Mouse (Mus musculus): ENCODE data around the gene 2010300C02Rik.
A peak's percentile ranks its signal among the peaks of the same experiment; 100 is the strongest.
"Not testable (repeated sequence)": the region's sequence is repeated elsewhere in the genome, so short reads cannot be mapped to it uniquely, and the experiment has no call there.

2010300C02Rik gene

DNA sequence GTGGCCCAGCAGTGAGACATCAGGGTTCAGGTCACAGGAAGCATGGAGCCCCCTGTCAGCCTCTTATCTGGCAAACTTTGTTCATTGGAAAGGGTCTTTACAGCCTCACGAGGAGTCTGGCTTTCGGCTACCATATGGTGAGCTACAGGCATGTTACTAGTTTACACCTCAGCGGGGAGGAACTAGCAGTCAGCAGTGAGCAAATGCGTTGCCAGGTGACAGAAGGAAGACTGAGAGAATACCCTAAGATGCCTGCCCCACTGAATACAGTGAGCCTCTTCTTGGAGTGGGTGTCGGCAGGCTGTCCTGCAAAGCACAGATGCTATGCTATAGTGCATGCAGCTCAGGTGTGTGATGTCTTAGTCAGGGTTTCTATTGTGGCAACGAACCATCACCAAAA is 91.1 kb downstream of the 2010300C02Rik start:
- no peak for DNase-seq (ENCODE audit: low read depth, low spot score)

DNA sequence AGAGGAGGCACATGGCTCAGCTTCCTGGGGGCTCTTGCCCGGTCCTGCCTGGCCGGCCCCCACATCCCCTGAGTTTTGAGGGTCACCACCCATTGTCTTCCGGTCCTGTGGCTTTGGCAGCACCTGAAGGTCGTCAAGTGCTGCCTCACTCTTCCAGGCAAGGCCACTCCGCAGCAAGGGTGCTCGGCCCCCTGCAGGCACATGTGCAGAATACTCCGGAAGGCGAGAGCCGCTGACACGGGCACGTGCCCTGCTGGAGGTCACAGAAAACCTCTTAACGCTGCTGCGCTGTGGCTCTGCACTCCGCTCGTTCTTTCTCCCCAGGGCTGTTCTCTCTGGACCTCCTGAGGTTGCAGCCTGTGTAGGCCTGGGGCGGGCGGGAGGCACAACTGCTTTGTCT is 95.7 kb downstream of the 2010300C02Rik start:
- DNase-seq (ENCODE audit: low read depth, low spot score): peak; percentile 75

DNA sequence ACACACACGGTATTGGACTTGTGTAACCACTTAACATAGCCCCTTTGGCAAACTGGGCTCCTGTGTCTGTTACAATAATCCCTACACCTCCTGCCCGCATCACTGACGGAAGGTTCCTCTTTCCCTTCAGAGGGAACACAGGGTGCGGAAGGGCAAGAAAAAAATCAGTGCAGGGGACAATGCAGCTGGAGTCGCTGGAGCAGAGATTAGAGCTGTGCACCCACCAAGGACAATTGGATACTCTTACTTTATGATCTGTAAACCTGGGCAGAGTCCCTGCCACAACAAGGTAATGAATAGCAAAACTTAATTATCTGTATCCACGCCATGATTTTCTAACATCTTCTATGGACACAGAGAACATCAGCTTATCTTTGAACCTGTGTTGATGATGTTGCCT is 97.8 kb downstream of the 2010300C02Rik start:
- DNase-seq (ENCODE audit: low read depth, low spot score): no peak

DNA sequence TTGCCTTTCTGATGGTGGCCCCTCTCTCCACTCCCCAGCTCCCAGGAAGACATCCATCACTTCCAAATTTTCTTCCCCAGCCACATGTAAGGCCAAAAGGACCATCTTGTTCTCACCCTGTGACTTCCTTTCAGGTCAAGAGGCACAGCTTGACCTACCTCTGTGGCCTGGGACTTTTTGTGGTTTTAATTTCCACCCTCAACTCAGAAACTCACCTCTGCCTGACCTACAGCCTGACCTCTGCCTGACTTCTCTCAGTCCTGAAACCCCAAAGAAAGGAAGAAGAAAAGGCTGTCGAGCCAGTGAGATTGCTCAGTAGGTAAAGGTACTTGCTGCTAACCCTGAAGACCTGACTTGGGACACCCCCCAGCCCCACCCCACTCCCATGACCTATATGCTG is 100.3 kb downstream of the 2010300C02Rik start:
- DNase-seq (ENCODE audit: low read depth, low spot score): no peak

DNA sequence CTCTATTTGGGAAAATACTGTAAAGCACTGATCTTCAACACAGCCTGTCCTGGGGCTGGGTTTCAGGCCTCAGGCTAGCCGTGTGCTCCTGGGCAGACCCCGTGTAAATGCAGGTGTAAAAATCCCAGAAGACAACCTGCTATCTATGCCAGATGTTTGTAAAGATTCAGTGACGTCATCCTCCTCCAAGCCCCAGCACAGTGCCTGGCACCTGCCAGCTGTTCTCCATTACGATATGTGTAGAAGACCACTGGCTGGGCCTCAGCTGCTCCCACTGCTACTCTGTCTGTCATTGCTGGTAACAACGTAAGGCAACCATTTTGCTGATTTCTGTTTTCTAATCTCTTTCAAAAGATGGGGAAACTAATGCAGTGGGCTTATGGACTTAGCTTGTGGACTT is 102.8 kb downstream of the 2010300C02Rik start:
- DNase-seq (ENCODE audit: low read depth, low spot score): no peak

DNA sequence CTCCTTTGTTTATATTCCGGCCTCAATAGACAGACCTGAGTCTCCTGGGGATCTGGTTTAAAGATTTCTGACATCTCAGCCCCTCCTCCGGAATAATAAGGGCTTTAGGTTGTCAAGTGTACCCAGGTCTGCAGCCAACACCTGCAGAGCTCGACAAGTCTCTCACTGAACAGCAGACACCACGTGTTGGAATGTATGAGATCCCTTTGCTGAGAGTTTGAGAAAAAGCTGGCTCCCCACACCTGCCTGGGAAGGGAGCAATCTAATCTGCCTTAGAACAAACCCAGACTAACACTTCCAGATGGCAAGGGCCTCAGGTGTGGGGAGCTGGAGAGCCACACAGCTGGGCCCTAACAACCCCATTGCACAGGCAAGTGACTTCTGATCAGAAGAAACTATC is 103.3 kb downstream of the 2010300C02Rik start:
- DNase-seq (ENCODE audit: low read depth, low spot score): no peak

DNA sequence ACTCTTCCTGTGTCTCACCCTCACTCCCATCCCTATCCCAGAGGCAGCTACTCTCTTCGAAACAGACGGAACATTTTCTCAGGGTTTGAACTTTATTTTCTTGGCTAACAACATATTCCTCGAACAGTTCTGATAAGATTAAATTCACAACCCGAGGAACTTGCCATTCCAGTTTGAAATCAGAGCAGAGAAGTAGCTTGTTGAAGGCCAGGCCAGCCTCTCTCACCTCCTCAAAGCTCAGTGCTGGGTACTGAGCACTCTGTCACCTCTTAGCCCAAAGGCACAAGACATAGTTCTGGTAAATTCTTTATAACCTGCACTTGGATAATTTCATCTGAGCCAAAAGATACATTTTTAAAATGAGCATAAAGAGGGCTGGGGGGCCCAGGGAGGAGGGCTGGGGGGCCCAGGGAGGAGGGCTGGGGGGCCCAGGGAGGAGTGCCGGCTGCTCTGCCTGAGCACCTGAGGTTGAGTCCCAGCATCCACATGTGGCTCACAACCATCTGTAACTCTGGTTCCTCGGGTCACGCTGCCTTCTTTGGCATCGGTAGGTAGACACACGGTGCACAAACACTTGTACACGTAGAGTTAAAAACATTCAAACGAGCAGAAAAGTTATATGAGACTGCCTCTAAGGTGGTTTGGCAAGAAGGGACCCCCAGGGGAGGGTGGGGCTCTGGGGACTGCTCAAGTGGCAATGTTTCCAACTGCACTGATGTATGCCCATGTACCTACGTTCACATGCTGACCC is 104.4 kb downstream of the 2010300C02Rik start:
- no peak for DNase-seq (ENCODE audit: low read depth, low spot score)

DNA sequence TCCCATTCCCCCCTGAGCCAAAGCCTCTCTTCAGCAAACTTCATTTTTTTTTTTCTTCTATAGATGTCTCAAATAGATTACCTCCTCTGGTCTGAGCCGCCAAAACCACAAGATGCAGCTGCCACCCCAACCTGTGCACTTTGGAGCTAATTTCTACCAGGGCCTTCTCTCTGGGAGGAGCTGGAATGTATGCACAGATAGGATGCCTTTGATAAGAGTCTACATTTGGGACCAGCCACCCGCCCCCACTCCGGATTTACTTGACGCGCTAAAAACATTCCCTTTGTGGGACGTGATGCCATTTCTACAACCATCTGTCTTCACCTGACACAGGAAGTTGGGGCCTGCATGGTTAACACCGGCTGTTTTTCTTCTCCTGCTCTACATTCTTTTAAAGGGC is 105.0 kb downstream of the 2010300C02Rik start:
- no peak for DNase-seq (ENCODE audit: low read depth, low spot score)

DNA sequence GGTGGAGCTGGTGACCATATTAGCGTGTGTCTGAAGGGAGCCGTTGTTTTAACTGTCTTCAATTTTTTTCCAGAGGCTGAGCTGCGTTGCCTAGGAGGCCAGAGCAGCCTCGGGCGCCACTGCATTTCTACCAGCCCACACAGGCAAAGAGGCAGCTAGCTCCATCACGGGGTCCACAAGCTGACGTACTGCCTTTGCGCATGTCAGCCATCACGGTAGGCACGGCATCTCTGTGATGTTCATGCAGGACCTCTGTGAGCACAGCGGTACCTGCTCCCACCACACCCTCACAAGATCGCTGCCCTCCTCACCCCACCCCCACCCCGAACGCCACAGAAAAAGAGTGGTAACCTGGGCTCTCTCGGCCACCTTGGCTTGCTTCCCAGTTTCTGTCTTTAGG is 105.8 kb downstream of the 2010300C02Rik start:
- DNase-seq (ENCODE audit: low read depth, low spot score): no peak

DNA sequence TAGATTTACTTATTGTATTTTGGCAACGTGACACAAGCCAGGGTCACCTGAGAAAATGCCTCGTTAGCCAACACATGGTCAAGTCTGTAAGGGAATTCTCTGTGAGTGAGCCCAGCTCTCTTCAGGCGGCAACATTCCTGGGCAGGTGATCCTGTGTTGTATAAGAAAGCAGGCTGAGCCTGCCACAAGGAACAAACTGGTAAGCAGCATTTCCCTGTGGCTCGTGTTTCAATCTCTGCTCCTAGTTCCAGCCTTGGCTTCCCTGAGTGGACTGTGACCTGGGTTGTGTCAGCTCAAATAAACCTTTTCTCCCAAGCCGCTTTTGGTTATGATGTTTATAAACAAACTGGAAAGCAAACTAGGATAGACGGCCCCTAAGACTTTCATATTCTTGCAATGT is 108.9 kb downstream of the 2010300C02Rik start:
- no peak for DNase-seq (ENCODE audit: low read depth, low spot score)

DNA sequence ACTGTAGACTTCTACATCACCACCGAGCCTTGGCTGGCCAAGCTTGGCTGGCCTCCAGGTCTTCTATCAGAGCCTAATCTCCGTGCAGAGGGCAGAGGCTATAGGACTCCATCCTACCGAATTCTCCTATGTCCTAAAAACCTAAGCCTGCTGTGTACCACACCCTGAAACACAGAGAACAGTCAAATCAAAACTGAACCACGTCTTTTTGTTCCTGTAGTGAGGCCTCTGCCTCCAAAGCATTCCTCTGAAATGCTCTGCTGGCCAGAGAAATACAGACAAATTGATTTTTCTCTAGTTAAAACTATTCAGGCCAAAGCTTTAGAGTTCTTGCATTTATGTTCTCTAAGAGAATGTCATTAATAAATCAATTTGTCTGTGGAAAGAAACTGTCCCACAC is 109.6 kb downstream of the 2010300C02Rik start:
- DNase-seq (ENCODE audit: low read depth, low spot score): no peak

DNA sequence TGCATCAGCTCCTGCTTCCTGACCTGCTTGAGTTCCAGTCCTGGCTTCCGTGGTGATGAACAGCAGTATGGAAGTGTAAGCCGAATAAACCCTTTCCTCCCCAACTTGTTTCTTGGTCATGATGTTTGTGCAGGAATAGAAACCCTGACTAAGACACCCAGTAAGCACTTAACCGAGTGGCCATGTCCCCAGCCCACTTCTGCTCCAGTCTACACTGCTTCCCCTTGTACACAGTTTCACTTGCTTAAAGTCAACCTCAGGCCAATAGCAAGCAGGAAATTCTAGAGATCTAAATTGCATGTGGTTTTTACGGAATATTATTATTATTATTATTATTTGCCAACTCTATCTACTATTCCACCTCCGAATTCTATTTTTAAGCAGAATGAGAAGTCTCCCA is 114.2 kb downstream of the 2010300C02Rik start:
- DNase-seq (ENCODE audit: low read depth, low spot score): not testable (repeated sequence)

DNA sequence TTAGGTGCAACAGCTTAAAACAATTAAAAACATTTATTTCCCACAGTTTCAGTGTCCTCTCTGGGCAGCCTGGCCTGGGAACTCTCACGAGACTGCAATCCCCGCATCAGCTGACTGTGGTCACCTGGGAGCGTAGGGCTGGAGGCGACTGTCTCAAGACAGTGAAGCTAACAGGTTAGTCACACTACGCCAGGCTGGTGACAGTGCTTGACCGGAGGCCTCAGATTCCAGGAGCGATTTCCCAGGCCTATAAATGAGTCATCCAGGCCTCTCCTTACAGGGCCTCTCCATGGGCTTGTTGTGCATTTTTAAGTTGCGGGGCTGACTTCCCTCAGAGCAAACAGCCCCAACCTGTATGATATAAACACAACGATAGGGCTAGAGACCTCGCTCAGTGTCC is 116.7 kb downstream of the 2010300C02Rik start:
- DNase-seq (ENCODE audit: low read depth, low spot score): no peak

DNA sequence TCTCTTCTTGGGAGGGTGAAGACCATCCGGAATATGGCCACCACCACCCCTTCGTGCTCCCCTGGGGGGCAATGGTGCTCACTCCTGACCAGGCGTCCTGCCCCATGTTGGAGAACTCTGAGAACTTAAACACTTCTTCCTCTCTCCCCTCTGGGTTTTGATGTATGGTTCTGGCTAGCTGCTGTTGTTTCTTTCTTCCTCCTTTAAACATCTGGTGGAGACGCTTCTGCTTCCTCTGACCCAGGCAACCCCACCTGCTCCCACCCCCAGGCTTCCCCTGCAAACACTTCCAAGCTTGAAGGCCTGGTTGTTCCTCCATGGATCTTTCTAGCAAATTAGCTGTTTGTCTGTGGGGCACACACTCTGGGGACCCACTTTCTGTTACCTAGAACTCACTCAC is 117.6 kb downstream of the 2010300C02Rik start:
- no peak for DNase-seq (ENCODE audit: low read depth, low spot score)

DNA sequence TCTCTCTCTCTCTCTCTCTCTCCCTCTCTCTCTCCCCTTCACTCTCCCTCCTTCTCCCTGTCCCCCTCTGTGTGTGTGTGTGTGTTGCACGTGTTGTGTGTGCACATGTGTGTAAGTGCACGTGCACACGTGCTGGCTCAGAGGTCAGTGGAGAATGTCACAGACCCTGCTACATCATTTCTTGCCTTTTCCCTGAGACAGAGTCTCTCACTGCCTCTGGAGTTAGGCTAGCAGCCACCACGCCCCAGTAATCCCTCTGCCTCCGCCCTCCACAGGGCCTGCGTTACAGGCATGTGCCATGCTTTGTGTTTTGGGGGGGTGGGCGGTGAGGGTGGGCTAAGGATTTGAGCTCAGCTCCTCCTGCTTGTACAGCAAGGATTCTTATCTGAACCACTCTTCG is 118.4 kb downstream of the 2010300C02Rik start:
- no peak for DNase-seq (ENCODE audit: low read depth, low spot score)

DNA sequence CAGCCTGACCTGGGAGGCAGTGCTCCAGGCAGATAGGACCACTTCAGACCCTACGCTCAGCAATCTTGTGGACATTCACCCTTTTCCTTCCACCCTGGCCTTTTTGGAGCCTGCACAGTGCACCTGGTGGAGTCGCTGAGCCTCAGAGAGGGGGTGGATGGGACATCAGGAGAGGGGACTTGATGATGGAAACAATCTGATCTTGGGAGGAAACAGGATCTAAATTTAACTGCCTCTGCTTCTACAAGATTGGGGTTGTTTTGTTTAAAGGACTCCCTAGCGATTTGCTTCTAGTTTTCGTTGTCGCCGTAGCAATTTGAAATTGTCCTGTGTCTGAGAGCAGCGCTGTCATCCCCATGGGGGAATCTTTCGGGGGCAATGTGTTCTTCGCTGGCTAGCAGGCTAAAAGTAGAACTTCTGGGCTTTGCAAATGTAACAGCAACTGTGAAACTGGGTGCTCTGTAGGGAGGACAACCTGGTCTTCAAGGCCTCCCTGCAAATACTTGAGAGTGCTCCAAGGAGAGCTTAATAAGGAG is 119.2 kb downstream of the 2010300C02Rik start:
- DNase-seq (ENCODE audit: low read depth, low spot score): no peak

DNA sequence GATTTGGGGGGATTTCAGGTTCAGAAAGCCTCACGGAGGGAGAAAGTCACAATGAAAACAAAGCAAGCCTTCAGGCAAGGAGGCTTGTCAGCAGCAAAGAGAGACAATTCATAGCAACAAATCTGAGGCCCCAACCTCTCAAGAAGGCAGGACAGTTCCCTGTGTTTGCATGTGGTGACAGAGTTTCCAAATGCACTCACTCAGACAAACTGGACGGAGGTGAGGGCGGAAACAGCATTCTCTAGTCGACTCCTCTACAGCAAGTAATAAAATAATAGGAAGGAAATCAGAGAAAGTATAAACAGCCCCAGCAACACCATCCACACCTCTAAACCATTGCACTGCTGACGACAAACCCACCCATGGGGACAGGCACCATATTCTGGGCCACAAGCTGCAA is 120.9 kb downstream of the 2010300C02Rik start:
- no peak for DNase-seq (ENCODE audit: low read depth, low spot score)

DNA sequence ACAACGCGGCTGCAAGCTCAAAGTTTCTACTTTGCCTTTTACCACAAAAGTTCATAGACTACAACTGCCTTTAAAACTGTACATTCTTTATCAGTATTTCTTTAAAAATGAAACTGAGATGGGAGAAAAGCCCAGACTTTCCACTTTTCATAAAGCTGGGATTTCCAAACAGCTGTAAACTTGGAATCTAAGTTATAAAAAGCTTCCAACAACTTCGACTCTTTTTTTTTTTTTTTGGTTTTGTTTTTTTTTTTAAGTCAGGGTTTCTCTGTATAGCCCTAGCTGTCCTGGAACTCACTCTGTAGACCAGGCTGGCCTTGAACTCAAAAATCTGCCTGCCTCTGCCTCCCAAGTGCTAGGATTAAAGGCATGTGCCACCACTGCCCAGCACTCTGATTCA is 125.1 kb downstream of the 2010300C02Rik start:
- DNase-seq (ENCODE audit: low read depth, low spot score): not testable (repeated sequence)

DNA sequence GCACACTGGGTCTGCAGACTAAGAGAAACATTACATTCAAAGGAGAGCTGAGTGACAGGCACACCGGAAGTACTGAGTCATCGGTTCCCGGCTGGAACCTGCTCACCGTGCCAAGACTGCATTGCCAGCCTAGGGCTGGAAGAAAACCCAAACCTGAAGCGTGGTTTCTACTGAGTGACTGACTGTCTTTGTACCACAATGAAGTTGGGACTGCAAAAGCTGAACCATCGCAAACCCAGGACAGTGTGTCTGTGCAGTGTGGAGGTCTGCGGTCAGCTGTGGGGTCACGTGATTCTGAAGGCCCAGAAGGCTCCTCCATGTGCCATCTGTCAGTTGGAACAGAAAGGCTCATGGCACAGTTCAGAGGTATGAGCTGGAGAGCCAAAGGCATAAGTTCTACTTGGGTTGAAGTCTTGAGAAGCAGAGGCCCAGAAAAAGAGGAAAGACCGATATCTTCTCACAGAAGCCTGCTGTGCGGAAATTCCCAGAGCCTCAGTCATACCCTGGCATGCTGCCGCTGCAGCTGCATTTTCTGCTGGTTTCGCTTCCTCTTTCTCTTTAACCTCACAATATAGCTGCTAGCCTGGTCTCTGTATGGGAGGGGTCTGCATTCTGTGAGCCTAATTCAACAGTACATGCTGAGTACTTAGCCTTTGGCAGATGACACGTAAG is 133.9 kb downstream of the 2010300C02Rik start:
- DNase-seq (ENCODE audit: low read depth, low spot score): no peak

DNA sequence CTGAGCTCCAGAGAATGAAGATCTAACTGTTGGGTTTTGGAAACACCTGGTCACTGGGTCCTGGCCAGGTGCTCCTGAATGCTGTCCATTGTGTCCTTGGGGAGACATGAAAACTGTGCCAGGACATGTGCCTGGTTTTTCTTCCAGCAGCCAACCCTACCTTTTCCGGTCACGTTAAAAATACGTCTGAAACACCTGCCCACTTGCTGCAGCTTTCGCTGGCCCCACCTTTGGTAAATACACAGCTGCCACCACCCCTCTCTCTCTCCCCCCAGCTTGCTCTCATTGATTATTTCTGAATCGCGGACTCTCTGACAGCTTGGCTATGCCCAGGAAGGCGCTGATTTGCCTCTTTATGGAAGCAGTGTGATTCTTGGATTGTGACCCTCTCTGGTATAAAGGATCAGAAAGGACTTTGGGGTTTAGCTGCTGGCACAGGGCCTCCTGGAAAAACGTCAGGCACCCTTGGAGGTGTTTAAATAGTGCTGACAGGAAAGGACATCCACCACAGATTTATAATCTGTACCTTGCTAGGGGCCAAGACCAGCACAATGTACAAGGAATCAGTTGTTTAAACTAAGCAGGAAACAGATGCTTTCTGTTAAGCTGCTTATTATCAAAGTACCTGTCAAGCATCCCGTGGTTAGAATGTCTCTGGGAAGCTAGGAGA is 136.0 kb downstream of the 2010300C02Rik start:
- DNase-seq (ENCODE audit: low read depth, low spot score): no peak

DNA sequence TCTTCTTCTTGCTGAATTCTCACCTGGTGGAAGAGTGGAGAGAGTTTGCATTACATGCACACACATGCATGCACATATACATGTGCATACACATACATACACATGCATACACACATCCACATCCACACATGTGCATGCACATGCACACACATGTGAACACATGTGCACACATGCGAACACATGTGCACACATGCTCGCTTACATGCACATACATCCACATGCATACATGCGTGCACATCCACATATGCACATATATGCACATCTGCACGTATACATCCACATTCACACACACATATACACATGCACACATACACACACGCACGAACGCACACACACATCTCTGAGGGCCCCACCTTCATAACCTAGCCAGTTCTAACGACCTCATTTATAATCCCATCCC is 136.7 kb downstream of the 2010300C02Rik start:
- no peak for DNase-seq (ENCODE audit: low read depth, low spot score)

DNA sequence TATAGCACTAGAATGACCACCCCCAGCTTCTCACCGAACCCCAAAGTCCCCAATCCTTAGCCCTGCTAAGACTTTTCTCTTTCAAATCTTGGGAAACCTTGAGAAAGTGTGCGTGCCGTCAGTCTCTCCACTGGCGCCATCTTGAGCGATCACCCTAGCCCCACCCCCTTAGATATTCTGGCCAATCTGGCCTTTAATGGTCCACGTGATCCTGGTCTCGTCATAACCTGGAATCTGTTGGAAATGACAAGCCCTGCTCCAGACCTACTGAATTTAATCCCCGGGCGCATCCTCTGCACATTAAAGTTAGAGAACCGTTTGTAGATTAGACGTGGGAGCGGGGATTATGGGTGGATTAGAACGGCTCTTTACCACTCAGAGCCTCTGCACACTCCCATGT is 140.2 kb downstream of the 2010300C02Rik start:
- no peak for DNase-seq (ENCODE audit: low read depth, low spot score)
